Mouse (Mus musculus) cerebellum, adult (tissue): ENCODE data around the gene Krtap4-1.
"Not testable (repeated sequence)": the region's sequence is repeated elsewhere in the genome, so short reads cannot be mapped to it uniquely, and the experiment has no call there.

ENCODE experiments used
- ATAC-seq: cut with Nextera tagmentation; 2 replicates; pipeline ENCODE4 v1.9.2; 2017; ENCODE audit warnings: mild to moderate bottlenecking, moderate library complexity, mixed read lengths; ENCODE audit not compliant: insufficient number of reproducible peaks, low FRiP score, low TSS enrichment

Krtap4-1 gene

DNA sequence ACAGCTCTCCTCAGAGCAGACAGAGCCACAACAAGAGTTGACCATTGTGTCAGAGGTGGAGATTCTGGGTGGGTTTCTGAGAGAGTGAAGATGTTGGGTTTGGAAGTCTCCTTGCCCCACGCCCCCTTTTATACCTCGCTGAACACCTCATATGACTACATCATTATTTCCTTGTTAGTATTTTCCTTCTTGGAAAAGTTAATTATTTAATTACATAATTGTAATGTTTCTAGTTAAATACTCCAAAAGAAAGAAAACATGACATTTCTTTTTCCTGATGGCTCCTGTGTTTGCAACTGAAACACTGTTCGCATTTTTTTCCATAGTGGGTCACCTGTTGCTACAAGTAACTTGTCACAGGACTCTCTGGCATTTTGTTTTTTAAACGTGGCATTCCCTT, at the start of gene Krtap4-1:
Krtap4-1 (minus strand) TSS at position 101 of the 400 bp plus-strand sequence.
- no peak for ATAC-seq

DNA sequence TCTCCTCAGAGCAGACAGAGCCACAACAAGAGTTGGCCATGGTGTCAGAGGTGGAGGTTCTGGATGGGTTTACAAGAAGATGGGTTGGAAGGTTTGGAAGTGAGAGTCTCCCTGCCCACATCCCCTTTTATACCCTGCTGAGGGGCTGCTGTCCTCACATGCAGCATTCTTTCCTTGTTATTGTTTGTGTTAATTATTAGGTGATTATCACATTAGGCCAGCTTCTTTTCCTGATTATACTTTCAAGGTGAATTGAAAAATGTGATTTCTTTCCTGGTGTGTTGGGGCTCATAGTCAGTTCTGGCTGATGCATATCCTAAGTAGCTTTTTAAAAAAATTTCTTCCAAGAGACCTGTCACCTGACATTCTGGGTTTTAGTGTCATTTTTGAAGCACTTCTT, 37.8 kb upstream of the Krtap4-1 start, which contains the start of gene Krtap4-6:
Krtap4-6 (minus strand) TSS at position 101 of the 400 bp plus-strand sequence.
- ATAC-seq = no peak

DNA sequence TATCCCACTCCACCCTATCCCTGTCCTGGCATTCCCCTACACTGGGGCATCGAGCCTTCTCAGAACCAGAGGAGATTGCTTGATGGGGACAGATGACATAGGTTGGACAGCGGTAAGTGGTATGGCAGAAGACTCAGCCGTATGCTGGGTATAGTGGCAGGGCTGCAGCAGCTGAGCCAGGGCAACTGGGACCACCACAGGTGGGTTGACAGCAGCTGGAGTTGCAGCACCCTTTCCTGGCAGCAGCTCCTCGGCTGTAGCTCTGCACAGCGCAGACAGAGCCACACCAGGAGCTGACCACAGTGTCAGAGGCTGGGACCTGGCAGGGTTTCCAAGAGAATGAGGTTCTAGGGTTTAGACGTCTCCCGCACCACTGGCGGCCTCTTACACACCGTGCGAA, 34.8 kb upstream of the Krtap4-1 start:
- ATAC-seq = no peak

DNA sequence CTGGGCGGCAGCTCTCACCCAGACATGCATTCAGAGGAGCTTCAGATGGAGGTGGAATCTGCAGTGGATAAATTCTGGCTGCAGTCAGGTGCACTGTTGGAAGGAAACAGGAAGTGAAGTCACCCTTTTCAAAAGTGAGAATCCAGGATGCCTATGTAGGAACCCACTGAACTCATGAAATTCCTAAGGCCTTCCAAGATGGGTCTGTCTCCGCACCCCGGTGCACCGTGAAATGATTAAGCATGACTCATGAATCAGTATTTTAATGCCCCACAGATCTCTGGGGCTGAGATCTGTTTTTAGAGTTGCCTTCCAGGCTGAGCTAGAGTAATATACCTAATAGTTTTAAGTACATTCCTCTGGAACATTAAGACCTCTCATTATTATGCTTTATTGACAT, 31.2 kb upstream of the Krtap4-1 start:
- no peak for ATAC-seq

DNA sequence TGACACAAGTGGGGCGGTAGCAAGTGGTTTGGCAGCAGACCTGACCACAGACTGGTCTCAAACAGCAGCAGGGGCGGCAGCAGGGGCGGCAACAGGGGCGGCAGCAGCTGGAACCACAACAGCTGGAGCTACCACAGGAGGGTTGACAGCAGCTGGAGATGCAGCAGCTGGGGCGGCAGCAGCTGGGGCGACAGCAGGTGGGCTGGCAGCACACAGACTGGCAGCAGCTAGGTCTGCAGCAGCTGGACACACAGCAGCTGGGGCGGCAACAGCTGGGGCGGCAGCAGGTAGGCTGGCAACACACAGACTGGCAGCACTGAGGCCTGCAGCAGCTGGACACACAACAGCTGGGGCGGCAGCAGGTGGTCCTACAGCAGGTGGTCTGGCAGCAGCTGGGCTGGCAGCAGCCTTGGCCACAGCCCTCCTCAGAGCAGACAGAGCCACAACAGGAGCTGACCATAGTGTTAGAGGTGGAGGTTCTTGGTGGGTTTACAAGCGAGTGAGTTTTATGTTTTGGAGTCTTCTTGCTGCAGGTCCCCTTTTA, 30.5 kb upstream of the Krtap4-1 start, which contains the start of gene Gm11563:
Gm11563 (minus strand) TSS at position 494 of the 544 bp plus-strand sequence.
- not testable (repeated sequence) for ATAC-seq

DNA sequence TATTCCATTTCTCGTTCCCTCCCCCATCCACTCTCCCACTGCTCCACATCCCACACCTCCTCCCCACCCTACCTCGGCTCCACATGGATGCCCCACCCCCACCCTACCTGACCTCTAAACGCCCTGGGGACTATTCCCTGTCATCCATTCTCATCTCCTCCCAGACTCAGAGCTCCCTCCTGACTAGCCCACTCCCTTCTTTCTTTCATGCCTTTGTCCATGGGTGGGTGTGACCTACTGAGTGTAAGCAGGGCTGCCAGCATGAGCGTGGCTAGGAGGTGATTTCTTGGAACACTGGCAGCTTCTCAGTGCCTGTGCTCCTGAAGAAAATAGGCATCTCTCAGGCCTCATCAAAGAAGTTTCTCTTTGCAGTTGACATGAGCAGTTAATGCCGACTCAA, 29.0 kb upstream of the Krtap4-1 start:
- ATAC-seq = no peak

DNA sequence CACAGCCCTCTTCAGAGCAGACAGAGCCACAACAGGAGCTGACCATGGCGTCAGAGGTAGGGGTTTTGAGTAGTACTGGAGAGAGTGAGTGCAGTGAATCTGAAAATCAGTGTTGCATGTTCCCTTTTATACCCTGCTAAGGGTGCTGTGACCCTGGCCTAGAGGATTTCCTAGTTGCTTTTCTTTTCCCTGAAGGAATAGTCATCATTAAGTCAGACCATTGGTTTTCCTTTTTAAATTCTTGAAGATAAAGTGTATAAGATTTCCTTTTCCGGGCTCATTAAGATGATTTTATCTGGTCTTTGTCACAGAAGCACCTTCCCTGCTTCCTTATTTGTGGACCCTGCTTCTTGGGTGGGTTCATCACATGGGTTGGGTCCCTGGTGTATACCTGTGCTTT, 22.1 kb upstream of the Krtap4-1 start, which contains the start of gene Gm11555:
Gm11555 (minus strand) TSS at position 101 of the 400 bp plus-strand sequence.
- ATAC-seq = no peak

DNA sequence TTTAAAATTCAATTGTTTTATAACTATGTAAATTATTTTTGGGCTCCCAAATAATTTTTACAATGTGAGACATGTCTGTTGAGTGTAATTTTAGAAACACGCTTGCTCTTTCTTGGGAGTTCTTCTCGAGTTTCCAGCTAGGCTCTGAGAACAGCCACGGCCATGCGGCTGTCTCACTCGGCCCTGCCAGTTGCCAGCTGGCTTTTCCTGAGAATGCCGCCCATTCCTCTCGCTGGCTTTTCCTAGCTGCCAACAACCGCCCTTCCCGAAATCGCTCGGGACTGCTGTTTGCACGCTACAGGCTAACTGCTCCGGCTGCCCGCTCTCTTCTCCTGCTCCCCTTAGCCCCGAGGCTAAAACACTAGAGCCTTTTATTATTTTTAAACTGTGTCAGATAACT, 18.4 kb upstream of the Krtap4-1 start:
- ATAC-seq = no peak

DNA sequence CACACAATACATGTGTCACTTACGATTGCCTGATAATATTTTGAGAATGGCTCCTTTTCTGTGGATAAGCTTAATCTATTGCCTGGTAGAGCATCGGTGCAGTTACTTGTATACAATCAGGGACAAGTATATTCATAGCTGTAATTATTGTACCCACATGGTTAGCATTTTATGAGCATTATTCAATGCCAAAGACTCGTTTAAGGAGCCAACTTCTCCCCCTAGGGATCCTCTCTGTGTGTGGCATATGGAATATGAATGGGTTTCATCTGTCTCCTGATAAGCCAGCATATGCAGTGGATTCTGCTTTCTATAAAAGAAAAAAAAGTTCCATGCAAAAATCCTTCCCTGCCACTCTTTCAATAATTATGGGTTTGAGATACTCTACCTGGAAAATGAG, 16.3 kb upstream of the Krtap4-1 start:
- no peak for ATAC-seq

DNA sequence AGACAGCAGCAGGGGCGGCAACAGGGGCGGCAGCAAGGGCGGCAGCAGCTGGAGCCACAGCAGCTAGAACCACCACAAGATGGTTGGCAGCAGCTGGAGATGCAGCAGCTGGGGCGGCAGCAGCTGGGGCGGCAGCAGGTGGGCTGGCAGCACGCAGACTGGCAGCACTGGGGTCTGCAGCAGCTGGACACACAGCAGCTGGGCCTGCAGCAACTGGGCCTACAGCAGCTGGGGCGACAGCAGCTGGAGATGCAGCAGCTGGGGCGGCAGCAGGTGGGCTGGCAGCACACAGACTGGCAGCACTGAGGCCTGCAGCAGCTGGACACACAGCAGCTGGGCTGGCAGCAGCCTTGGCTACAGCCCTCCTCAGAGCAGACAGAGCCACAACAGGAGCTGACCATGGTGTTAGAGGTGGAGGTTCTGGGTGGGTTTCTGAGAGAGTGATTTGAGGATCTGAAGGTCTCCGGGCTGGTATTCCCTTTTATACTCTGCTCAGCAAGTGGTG, 15.6 kb upstream of the Krtap4-1 start, which contains the start of gene Krtap4-7:
Krtap4-7 (minus strand) TSS at position 455 of the 505 bp plus-strand sequence.
- not testable (repeated sequence) for ATAC-seq

DNA sequence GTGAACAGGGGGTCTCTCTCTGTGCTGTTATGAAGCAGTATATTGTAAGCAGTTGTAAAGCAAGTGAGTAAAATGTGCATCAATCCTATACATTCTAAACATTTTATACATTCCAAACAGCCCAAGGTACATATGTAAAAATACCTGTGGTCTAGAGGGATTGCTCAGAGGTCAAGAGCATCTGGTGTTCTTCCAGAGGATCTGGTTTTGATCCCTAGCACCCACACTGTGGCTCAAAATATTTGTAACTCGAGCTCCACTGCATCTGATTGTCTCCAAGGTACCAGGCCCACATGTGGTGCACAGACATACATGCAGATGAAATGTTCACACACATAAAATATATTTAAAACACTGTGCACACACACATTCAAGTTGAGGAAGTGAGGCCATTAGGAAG, 12.9 kb upstream of the Krtap4-1 start:
- ATAC-seq = no peak

DNA sequence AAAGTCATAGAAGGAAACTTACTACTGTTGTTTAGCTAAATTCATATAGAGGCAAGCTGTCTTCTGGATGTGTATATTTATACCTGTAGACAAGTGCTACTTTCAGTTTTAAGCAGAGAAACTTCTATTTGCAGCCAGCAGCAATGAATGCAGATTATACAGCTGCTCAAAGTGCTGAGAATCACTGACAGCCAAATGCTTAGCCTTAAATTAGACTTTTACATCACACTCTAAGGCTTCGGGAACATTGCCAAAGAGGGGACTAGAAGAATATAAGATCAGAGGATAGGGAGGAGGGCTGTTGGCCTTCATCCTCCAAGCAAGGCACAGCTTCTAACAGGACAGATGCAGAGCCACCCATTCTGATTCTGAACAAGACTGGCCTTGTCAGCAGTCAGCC, 9.0 kb upstream of the Krtap4-1 start:
- no peak for ATAC-seq

DNA sequence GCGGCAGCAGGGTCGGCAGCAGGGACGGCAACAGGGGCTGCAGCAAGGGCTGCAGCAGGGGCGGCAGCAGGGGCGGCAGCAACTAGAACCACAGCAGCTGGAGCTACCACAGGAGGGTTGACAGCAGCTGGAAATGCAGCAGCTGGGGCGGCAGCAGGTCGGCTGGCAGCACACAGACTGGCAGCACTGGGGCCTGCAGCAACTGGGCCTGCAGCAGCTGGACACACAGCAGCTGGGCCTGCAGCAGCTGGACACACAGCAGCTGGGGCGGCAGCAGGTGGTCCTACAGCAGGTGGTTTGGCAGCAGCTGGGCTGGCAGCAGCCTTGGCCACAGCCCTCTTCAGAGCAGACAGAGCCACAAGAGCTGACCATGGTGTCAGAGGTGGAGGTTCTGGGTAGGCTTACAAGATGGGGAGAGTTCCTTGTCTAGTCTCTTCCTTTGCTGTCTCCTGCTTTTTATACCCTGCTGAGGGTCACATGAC, 6.7 kb upstream of the Krtap4-1 start, which contains the start of gene Krtap4-2:
Krtap4-2 (minus strand) TSS at position 432 of the 482 bp plus-strand sequence.
- ATAC-seq = no peak

DNA sequence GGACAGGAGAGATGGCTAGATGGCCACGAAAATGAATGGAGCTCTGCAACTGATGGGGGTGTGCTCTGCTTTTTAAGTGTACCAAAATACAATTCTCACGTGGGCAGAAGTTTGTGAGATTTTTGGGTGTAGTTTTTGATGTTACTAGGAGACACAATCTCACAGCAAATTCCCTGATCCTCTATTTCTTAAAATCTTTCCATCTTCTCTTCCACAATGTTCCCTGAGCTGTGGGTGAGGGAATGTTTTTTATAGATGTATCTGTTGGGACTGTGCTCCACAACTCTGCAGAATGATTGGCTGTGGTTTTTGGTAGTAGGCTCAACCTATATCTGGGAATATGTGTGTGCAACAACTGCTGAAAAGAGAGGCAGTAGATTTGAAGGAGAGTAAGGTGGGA, 5.3 kb upstream of the Krtap4-1 start:
- ATAC-seq = no peak

DNA sequence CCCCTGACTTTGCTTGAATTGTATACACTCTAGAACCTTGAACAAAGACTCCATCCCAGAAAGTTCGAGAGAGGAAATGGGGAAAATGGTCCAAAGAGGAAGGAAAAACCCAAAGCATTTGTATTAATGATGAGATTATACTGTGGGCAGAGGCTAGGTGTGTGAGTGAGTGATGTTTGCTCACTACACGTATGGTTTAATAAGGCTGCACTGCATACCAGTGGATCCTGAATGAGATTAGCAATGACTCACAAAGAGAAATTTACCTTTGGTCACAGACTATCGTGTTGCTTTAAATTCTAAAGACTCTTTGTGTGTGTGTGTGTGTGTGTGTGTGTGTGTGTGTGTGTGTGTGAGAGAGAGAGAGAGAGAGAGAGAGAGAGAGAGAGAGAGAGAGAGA, 2.9 kb upstream of the Krtap4-1 start:
- ATAC-seq = no peak

DNA sequence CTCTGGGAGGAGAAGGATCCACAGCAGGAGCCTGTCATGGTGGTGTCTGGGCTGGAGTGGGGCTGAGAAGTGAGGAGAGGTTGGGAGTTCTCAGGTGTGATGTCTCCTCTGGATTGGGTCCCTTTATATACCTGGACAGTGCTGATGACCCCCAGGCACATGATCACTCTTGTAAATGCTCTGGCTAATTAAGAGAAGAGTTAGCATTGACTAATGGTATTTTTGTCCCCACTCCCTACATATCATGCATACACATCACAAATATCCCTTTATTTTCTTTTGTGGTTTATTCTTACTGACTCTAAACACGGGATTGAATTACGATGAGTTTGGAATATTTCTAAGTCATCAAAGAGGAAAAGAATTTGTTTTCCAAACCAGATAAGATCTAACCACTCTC, 7.7 kb downstream of the Krtap4-1 start, which contains the start of gene Gm11562:
Gm11562 (minus strand) TSS at position 101 of the 400 bp plus-strand sequence.
- ATAC-seq = no peak

DNA sequence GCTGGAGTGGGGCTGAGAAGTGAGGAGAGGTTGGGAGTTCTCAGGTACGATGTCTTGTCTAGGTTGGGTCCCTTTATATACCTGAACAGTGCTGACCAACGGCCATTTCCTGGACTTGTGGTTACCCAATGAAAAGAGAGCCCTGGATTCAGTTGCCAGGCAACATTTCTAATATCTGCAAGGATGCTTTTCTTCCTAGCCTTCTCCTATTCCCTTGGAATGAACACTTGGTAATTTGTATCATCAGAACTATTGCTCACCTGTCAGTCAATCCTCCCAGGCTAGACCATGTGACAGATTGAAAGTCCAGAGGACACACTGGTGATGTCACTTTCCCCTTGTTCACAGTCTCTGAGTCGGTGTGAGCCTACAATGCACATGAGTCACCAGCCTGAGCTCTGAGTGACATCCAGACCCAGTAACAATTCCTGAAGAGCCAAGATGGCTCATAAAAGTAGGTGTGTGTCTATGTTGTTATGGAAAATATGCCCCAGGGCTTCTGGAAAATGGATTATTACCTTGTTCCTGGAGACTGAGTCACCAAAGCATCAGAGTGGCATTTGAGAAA, 13.2 kb downstream of the Krtap4-1 start, which contains the start of gene Krtap2-4:
Krtap2-4 (minus strand) TSS at position 51 of the 568 bp plus-strand sequence.
- no peak for ATAC-seq

DNA sequence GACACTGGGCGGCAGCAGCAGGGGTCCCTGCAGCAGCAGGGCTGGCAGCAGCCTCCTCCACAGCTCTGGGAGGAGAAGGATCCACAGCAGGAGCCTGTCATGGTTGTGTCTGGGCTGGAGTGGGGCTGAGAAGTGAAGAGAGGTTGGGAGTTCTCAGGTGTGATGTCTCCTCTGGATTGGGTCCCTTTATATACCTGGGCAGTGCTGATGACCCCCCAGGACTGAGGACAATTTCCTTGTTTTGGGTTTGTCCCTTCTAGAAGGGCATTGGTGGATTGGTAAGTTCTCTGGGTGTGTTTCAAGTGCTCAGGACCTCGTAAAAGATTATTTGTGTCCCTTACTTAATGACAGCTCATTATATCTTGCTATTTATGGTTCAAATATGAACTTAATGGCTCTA, 17.9 kb downstream of the Krtap4-1 start, which contains the start of gene Gm11937:
Gm11937 (minus strand) TSS at position 101 of the 400 bp plus-strand sequence.
- ATAC-seq = not testable (repeated sequence)

DNA sequence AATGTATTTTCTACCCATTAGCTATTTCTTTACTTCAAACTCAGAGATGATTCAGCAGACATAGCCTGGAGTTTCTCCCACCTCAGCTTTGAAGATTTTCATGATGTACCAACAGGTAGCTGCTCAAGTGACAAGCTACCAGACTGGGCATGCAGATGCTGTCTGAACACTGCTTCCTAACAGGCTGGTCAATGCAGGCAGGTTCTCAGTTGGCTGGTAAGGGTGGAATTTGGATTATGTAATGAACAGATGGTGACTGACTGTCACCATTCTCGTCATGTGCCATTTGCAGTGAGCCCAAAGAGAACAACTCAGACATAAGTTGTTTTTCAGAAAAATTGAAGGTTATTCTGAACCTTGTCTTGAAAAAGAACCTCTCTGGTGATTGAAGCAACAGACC, 18.9 kb downstream of the Krtap4-1 start:
- no peak for ATAC-seq

DNA sequence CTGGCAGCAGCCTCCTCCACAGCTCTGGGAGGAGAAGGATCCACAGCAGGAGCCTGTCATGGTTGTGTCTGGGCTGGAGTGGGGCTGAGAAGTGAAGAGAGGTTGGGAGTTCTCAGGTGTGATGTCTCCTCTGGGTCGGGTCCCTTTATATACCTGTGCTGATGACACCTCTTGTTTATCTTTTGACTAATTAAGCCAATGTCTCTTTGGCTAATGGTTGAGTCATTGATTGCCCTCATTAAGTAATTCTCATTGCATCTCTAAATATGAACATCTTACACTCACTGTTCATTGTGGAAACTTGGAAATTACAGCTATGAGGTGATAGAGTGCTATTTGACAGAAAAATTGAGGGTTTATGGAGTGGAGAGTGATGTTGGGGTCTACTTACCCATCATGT, 24.8 kb downstream of the Krtap4-1 start, which contains the start of gene Gm11938:
Gm11938 (minus strand) TSS at position 101 of the 400 bp plus-strand sequence.
- ATAC-seq = not testable (repeated sequence)

DNA sequence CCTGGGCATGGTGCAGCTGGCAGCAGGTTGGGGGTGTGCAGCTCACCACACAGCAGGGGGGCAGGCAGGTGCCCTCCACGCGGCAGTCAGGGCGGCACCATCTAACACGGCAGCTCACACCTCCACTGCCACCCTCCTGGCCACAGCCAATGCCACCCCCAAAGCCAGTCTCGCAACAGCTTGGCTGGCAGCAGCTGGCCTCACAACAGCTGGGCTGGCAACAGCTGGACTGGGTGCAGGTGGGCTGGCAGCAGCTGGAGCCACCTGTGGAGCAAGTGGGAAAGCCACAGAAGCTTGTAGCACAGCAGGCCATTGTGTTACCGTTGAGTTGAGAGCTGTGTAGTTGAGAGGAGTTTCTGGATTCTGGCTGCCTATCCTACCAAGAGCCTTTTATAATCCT, 30.3 kb downstream of the Krtap4-1 start, which contains the start of gene Krtap9-3:
Krtap9-3 (minus strand) TSS at position 364 of the 400 bp plus-strand sequence.
- ATAC-seq = not testable (repeated sequence)
